33 mouse cellular contexts compared by ENCODE assay signal in genomic region chr2:74677106-74677505, GRCm38 (mm10). TPM values are rescaled to one million over a fixed set of nuclear protein-coding genes. Genes with fewer than 3 reads are reported as not detected.
A peak's percentile ranks its signal among the peaks of the same experiment; 100 is the strongest.
DNase-seq lines count a peak whose midpoint lies in the region; ATAC-seq and TF ChIP-seq lines count a peak whose summit lies in the region.
"Had no signal": no experiment of that assay in that cellular context is flagged by ENCODE, and none has a peak within 500 bp of the region (broad histone marks: within the 10 kb centered on the region; RNA-seq: fewer than 3 reads in every experiment).

No protein-coding gene starts in this region.

- H3K36me3 ChIP-seq in heart, embryonic 10.5 days, result no peaks in the 10 kb centered on the region
- no peaks in the 10 kb centered on the region for H3K36me3 ChIP-seq in kidney, embryonic 16.5 days (ENCODE audit: insufficient read depth, low read length)
- no peaks in the 10 kb centered on the region for H3K36me3 ChIP-seq in limb, embryonic 10.5 days
- H3K36me3 ChIP-seq in limb, embryonic 14.5 days (ENCODE audit: control insufficient read depth, insufficient read depth, low read length), result no peaks in the 10 kb centered on the region
- H3K36me3 ChIP-seq: embryonic facial prominence, embryonic 12.5 days; heart, embryonic 15.5 days; hindbrain, embryonic 12.5 days; liver, embryonic 15.5 days; midbrain, embryonic 12.5 days had no signal

- no peak overlapping the region for H3K27ac ChIP-seq in heart, embryonic 10.5 days
- peak overlapping the region; percentile 63 for H3K27ac ChIP-seq in kidney, embryonic 16.5 days (ENCODE audit: low read length)
- H3K27ac ChIP-seq in limb, embryonic 10.5 days, result peak overlapping the region; percentile 90
- H3K27ac ChIP-seq in limb, embryonic 14.5 days (replicated peaks; ENCODE audit: low read depth, low read length), result peak overlapping the region; percentile 97
- H3K27ac ChIP-seq: embryonic facial prominence, embryonic 12.5 days; heart, embryonic 15.5 days; hindbrain, embryonic 12.5 days; liver, embryonic 15.5 days; midbrain, embryonic 12.5 days had no signal

- DNase-seq in heart, embryonic 10.5 days (ENCODE audit: low spot score), result peak; percentile 71
- DNase-seq in heart, adult 8-10 months (ENCODE audit: low spot score), result no peak
- DNase-seq in kidney, postnatal 10 days, result no peak
- DNase-seq in limb, embryonic 10.5 days (ENCODE audit: low spot score), result peak; percentile 45
- no peak for DNase-seq in limb, embryonic 14.5 days (ENCODE audit: low spot score)
- no peak for DNase-seq in T-cell, adult 2 months (ENCODE audit: low spot score)
- DNase-seq: adrenal gland, postnatal 14 days; cerebellum, adult 11 months; cerebellum, adult 9-10 months; cerebellum, postnatal 36 days; gastrocnemius, postnatal 36 days; kidney, adult 11 months; kidney, postnatal 25 days; lung, embryonic 14.5 days; lung, postnatal 14 days; right cerebral cortex, adult 18-20 months had no signal

- no peak overlapping the region for H3K4me3 ChIP-seq in heart, embryonic 10.5 days
- H3K4me3 ChIP-seq in kidney, embryonic 16.5 days (ENCODE audit: low read length), result no peak overlapping the region
- H3K4me3 ChIP-seq in limb, embryonic 10.5 days, result peak overlapping the region; percentile 80
- peak overlapping the region; percentile 74 for H3K4me3 ChIP-seq in limb, embryonic 14.5 days (replicated peaks; ENCODE audit: low read length)
- H3K4me3 ChIP-seq: embryonic facial prominence, embryonic 12.5 days; heart, embryonic 15.5 days; hindbrain, embryonic 12.5 days; liver, embryonic 15.5 days; midbrain, embryonic 12.5 days had no signal

- no peak overlapping the region for H3K9ac ChIP-seq in kidney, embryonic 16.5 days (replicated peaks; ENCODE audit: low read length)
- H3K9ac ChIP-seq in limb, embryonic 14.5 days (ENCODE audit: low read depth, low read length, severe bottlenecking), result peak overlapping the region; percentile 99
- H3K9ac ChIP-seq: embryonic facial prominence, embryonic 12.5 days; heart, embryonic 15.5 days; hindbrain, embryonic 12.5 days; liver, embryonic 15.5 days; lung, embryonic 14.5 days; midbrain, embryonic 12.5 days had no signal

- peaks cover 39% of the 10 kb centered on the region for H3K4me1 ChIP-seq in heart, embryonic 10.5 days
- H3K4me1 ChIP-seq in kidney, embryonic 16.5 days (ENCODE audit: insufficient read depth, low read length), result peaks cover 56% of the 10 kb centered on the region
- H3K4me1 ChIP-seq in limb, embryonic 10.5 days, result peaks cover 99% of the 10 kb centered on the region
- peaks cover 17% of the 10 kb centered on the region for H3K4me1 ChIP-seq in limb, embryonic 14.5 days (ENCODE audit: control insufficient read depth, insufficient read depth, low read length)

- no peaks in the 10 kb centered on the region for H3K9me3 ChIP-seq in heart, embryonic 10.5 days
- no peaks in the 10 kb centered on the region for H3K9me3 ChIP-seq in kidney, embryonic 16.5 days (ENCODE audit: low read length)
- H3K9me3 ChIP-seq in limb, embryonic 10.5 days (replicated peaks), result no peaks in the 10 kb centered on the region
- no peaks in the 10 kb centered on the region for H3K9me3 ChIP-seq in limb, embryonic 14.5 days (ENCODE audit: control insufficient read depth, low read length)
- H3K9me3 ChIP-seq: embryonic facial prominence, embryonic 12.5 days; heart, embryonic 15.5 days; hindbrain, embryonic 12.5 days; liver, embryonic 15.5 days; midbrain, embryonic 12.5 days had no signal

- WGBS in heart, embryonic 10.5 days, result 11% methylated on average over 2 of the region's 2 CpGs
- 38% methylated on average over 2 of the region's 2 CpGs for WGBS in kidney, embryonic 16.5 days
- 12% methylated on average over 2 of the region's 2 CpGs for WGBS in limb, embryonic 10.5 days
- WGBS in limb, embryonic 14.5 days, result 24% methylated on average over 2 of the region's 2 CpGs

- no peak for TF ChIP-seq POLR2A in limb, embryonic 14.5 days (IDR thresholded peaks at IDR 0.05; ENCODE audit: borderline replicate concordance, extremely low read depth, insufficient read depth, insufficient read length)

- H3K4me2 ChIP-seq in kidney, embryonic 16.5 days (replicated peaks; ENCODE audit: low read depth, low read length), result peak overlapping the region; percentile 11
- H3K4me2 ChIP-seq in limb, embryonic 14.5 days (replicated peaks; ENCODE audit: low read depth, low read length, severe bottlenecking), result peak overlapping the region; percentile 96
- H3K4me2 ChIP-seq: embryonic facial prominence, embryonic 12.5 days; heart, embryonic 15.5 days; hindbrain, embryonic 12.5 days; liver, embryonic 15.5 days; lung, embryonic 14.5 days; midbrain, embryonic 12.5 days had no signal

- peaks cover 100% of the 10 kb centered on the region for H3K27me3 ChIP-seq in heart, embryonic 10.5 days (ENCODE audit: insufficient read depth, poor library complexity, severe bottlenecking)
- peaks cover 54% of the 10 kb centered on the region for H3K27me3 ChIP-seq in kidney, embryonic 16.5 days (ENCODE audit: insufficient read depth, low read length)
- peaks cover 100% of the 10 kb centered on the region for H3K27me3 ChIP-seq in limb, embryonic 10.5 days (ENCODE audit: low read depth, poor library complexity, severe bottlenecking)
- H3K27me3 ChIP-seq in limb, embryonic 14.5 days (ENCODE audit: control insufficient read depth, insufficient read depth, low read length), result peaks cover 35% of the 10 kb centered on the region; the same call in 1 of the 2 replicates

- no peak for ATAC-seq in kidney, embryonic 16.5 days (ENCODE audit: low FRiP score, low TSS enrichment)
- ATAC-seq in limb, embryonic 14.5 days (ENCODE audit: low FRiP score, low read depth), result no peak
- ATAC-seq: forebrain, embryonic 14.5 days; Patski had no signal

RNA-seq across cellular contexts. Expression of gene Hoxd11, which starts 2.3 kb away (rescaled TPM):
- 0.07 and 2.1 TPM in 2 replicates for polyA plus RNA-seq in heart, embryonic 10.5 days (2016; fragmentation: Nextera tagmentation; extraction: Ambion mirVana)
- not detected for total RNA-seq in heart, adult 8-10 months (2022)
- polyA plus RNA-seq in kidney, embryonic 16.5 days (2015; fragmentation: Nextera tagmentation; extraction: Ambion mirVana), result 13.9 and 17.9 TPM in 2 replicates
- 31.0 and 34.6 TPM in 2 replicates for polyA plus RNA-seq in limb, embryonic 10.5 days (2016; fragmentation: Nextera tagmentation; extraction: Ambion mirVana)
- polyA plus RNA-seq in limb, embryonic 14.5 days (2012; rRNA removed), result 40.0 and 60.8 TPM in 2 replicates
- polyA plus RNA-seq in limb, embryonic 14.5 days (2014; fragmentation: Nextera tagmentation; extraction: Ambion mirVana), result 21.4 and 30.0 TPM in 2 replicates
- total RNA-seq: adrenal gland, postnatal 14 days; gastrocnemius, postnatal 36 days; heart, postnatal 25 days; layer of hippocampus, adult 18-20 months; layer of hippocampus, postnatal 10 days; left cerebral cortex, adult 18-20 months; left cerebral cortex, postnatal 14 days; liver, adult 2 months; MEL had no signal
- polyA plus RNA-seq: embryonic facial prominence, embryonic 12.5 days; forebrain, embryonic 14.5 days; heart, embryonic 15.5 days; hindbrain, embryonic 12.5 days; liver, adult 2 months; liver, embryonic 15.5 days; lung, embryonic 14.5 days; midbrain, embryonic 12.5 days; Patski; stomach, embryonic 14.5 days; testis, adult 2 months had no signal

RNA-seq across cellular contexts. Expression of gene Hoxd12, which starts 2.3 kb away (rescaled TPM):
- 1.1 TPM in 1 of 2 replicates, not detected in the other for polyA plus RNA-seq in heart, embryonic 10.5 days (2016; fragmentation: Nextera tagmentation; extraction: Ambion mirVana)
- total RNA-seq in heart, adult 8-10 months (2022), result not detected
- polyA plus RNA-seq in kidney, embryonic 16.5 days (2015; fragmentation: Nextera tagmentation; extraction: Ambion mirVana), result 4.5 and 4.7 TPM in 2 replicates
- polyA plus RNA-seq in limb, embryonic 10.5 days (2016; fragmentation: Nextera tagmentation; extraction: Ambion mirVana), result 26.0 and 44.8 TPM in 2 replicates
- 43.3 and 58.3 TPM in 2 replicates for polyA plus RNA-seq in limb, embryonic 14.5 days (2012; rRNA removed)
- 38.4 and 53.0 TPM in 2 replicates for polyA plus RNA-seq in limb, embryonic 14.5 days (2014; fragmentation: Nextera tagmentation; extraction: Ambion mirVana)
- total RNA-seq: adrenal gland, postnatal 14 days; gastrocnemius, postnatal 36 days; heart, postnatal 25 days; layer of hippocampus, adult 18-20 months; layer of hippocampus, postnatal 10 days; left cerebral cortex, adult 18-20 months; left cerebral cortex, postnatal 14 days; liver, adult 2 months; MEL had no signal
- polyA plus RNA-seq: embryonic facial prominence, embryonic 12.5 days; forebrain, embryonic 14.5 days; heart, embryonic 15.5 days; hindbrain, embryonic 12.5 days; liver, adult 2 months; liver, embryonic 15.5 days; lung, embryonic 14.5 days; midbrain, embryonic 12.5 days; Patski; stomach, embryonic 14.5 days; testis, adult 2 months had no signal

RNA-seq across cellular contexts. Expression of gene Hoxd13, which starts 9.0 kb away (rescaled TPM):
- polyA plus RNA-seq in heart, embryonic 10.5 days (2016; fragmentation: Nextera tagmentation; extraction: Ambion mirVana), result 0.40 TPM in 1 of 2 replicates, not detected in the other
- not detected for total RNA-seq in heart, adult 8-10 months (2022)
- polyA plus RNA-seq in kidney, embryonic 16.5 days (2015; fragmentation: Nextera tagmentation; extraction: Ambion mirVana), result 0.24 and 0.36 TPM in 2 replicates
- polyA plus RNA-seq in limb, embryonic 10.5 days (2016; fragmentation: Nextera tagmentation; extraction: Ambion mirVana), result 9.3 and 17.8 TPM in 2 replicates
- 109 and 150 TPM in 2 replicates for polyA plus RNA-seq in limb, embryonic 14.5 days (2012; rRNA removed)
- polyA plus RNA-seq in limb, embryonic 14.5 days (2014; fragmentation: Nextera tagmentation; extraction: Ambion mirVana), result 54.6 and 70.5 TPM in 2 replicates
- total RNA-seq: adrenal gland, postnatal 14 days; gastrocnemius, postnatal 36 days; heart, postnatal 25 days; layer of hippocampus, adult 18-20 months; layer of hippocampus, postnatal 10 days; left cerebral cortex, adult 18-20 months; left cerebral cortex, postnatal 14 days; liver, adult 2 months; MEL had no signal
- polyA plus RNA-seq: embryonic facial prominence, embryonic 12.5 days; forebrain, embryonic 14.5 days; heart, embryonic 15.5 days; hindbrain, embryonic 12.5 days; liver, adult 2 months; liver, embryonic 15.5 days; lung, embryonic 14.5 days; midbrain, embryonic 12.5 days; Patski; stomach, embryonic 14.5 days; testis, adult 2 months had no signal

RNA-seq across cellular contexts. Expression of gene Hoxd10, which starts 14.6 kb away (rescaled TPM):
- polyA plus RNA-seq in heart, embryonic 10.5 days (2016; fragmentation: Nextera tagmentation; extraction: Ambion mirVana), result 2.3 TPM in 1 of 2 replicates, not detected in the other
- total RNA-seq in heart, adult 8-10 months (2022), result under 1 TPM in 1 of 4 experiments, not detected in 3; 0.12 TPM
- polyA plus RNA-seq in kidney, embryonic 16.5 days (2015; fragmentation: Nextera tagmentation; extraction: Ambion mirVana), result 33.5 and 38.5 TPM in 2 replicates
- 51.1 and 68.0 TPM in 2 replicates for polyA plus RNA-seq in limb, embryonic 10.5 days (2016; fragmentation: Nextera tagmentation; extraction: Ambion mirVana)
- 37.9 and 39.4 TPM in 2 replicates for polyA plus RNA-seq in limb, embryonic 14.5 days (2012; rRNA removed)
- 18.3 and 26.1 TPM in 2 replicates for polyA plus RNA-seq in limb, embryonic 14.5 days (2014; fragmentation: Nextera tagmentation; extraction: Ambion mirVana)
- total RNA-seq: adrenal gland, postnatal 14 days; heart, postnatal 25 days; layer of hippocampus, adult 18-20 months; layer of hippocampus, postnatal 10 days; left cerebral cortex, adult 18-20 months; left cerebral cortex, postnatal 14 days; liver, adult 2 months; MEL had no signal
- polyA plus RNA-seq: embryonic facial prominence, embryonic 12.5 days; forebrain, embryonic 14.5 days; heart, embryonic 15.5 days; hindbrain, embryonic 12.5 days; liver, adult 2 months; liver, embryonic 15.5 days; lung, embryonic 14.5 days; midbrain, embryonic 12.5 days; stomach, embryonic 14.5 days had no signal

RNA-seq across cellular contexts. Expression of gene Evx2, which starts 17.7 kb away (rescaled TPM):
- not detected in 2 replicates for polyA plus RNA-seq in heart, embryonic 10.5 days (2016; fragmentation: Nextera tagmentation; extraction: Ambion mirVana)
- not detected for total RNA-seq in heart, adult 8-10 months (2022)
- polyA plus RNA-seq in kidney, embryonic 16.5 days (2015; fragmentation: Nextera tagmentation; extraction: Ambion mirVana), result not detected in 2 replicates
- 0.84 TPM in 1 of 2 replicates, not detected in the other for polyA plus RNA-seq in limb, embryonic 10.5 days (2016; fragmentation: Nextera tagmentation; extraction: Ambion mirVana)
- 8.9 and 15.2 TPM in 2 replicates for polyA plus RNA-seq in limb, embryonic 14.5 days (2012; rRNA removed)
- 2.3 and 3.4 TPM in 2 replicates for polyA plus RNA-seq in limb, embryonic 14.5 days (2014; fragmentation: Nextera tagmentation; extraction: Ambion mirVana)
- total RNA-seq: adrenal gland, postnatal 14 days; gastrocnemius, postnatal 36 days; heart, postnatal 25 days; layer of hippocampus, adult 18-20 months; layer of hippocampus, postnatal 10 days; left cerebral cortex, adult 18-20 months; left cerebral cortex, postnatal 14 days; liver, adult 2 months; MEL had no signal
- polyA plus RNA-seq: forebrain, embryonic 14.5 days; heart, embryonic 15.5 days; liver, adult 2 months; liver, embryonic 15.5 days; lung, embryonic 14.5 days; Patski; stomach, embryonic 14.5 days had no signal

Comparison
In these comparisons a context has a peak if more than half of its experiments do, and no peak if none do; other contexts are left out.
1. DNase-seq: peak in heart, embryonic 10.5 days (single experiment) and limb, embryonic 10.5 days (single experiment); none in heart, adult 8-10 months (single experiment), kidney, postnatal 10 days (single experiment), limb, embryonic 14.5 days (single experiment) and T-cell, adult 2 months (single experiment).
2. H3K4me3 ChIP-seq: peak in limb, embryonic 10.5 days (single experiment) and limb, embryonic 14.5 days (single experiment); none in heart, embryonic 10.5 days (single experiment) and kidney, embryonic 16.5 days (single experiment).